8 mouse cellular contexts compared by ENCODE assay signal in the genomic region with DNA sequence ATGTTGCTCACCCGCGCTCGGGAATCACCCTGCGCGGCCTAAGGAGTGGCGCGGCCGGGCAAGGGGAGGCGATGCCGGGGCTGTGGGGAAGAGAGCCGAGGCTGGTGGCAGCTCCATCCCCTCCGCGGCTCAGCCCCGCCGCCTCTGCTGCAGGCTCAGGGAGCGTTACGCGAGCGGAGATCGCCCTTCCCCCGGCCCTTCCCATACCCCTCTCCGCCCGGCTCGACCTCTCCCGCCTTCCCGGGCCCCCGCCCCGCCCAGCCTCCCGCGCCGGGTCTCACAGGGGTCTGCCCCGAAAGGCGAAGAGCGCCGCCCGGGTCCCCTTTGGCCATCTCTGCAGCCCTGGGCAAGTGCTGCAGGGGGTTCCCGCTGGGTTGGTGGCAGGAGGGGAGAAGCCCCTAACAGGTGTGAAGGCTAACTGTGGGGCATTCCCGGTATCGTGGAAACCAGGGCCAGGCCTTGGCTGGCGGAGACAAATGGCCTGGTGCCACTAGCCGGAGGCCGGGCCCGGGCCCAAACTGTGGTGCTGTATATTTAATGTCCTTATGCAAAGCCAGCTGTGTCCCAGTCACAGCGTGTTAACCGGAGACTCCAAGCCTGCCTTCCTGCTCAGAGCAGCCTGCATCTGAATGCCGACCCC. TPM values are rescaled to one million over a fixed set of nuclear protein-coding genes. Genes with fewer than 3 reads are reported as not detected.
A peak's percentile ranks its signal among the peaks of the same experiment; 100 is the strongest.
DNase-seq lines count a peak whose midpoint lies in the region; ATAC-seq and TF ChIP-seq lines count a peak whose summit lies in the region.

Gene Tmem229a (minus strand): TSS at position 352 of the 640 bp plus-strand sequence.

- intact Hi-C loops in heart, postnatal 14 days (cut with DNase I) = no loop called here

- H3K27ac ChIP-seq in ES-E14 (ENCODE audit: insufficient read depth, low read depth, low read length, poor library complexity, severe bottlenecking) = peak within 1 kb of the TSS; percentile 51; the same call in 1 of the 2 replicates
- H3K27ac ChIP-seq in brown adipose tissue, adult 24 weeks (replicated peaks; ENCODE audit: low read depth, low read length) = no peak within 1 kb of the TSS
- H3K27ac ChIP-seq in forebrain, embryonic 13.5 days = peak within 1 kb of the TSS; percentile 71
- no peak within 1 kb of the TSS for H3K27ac ChIP-seq in liver, embryonic 14.5 days

- H3K27me3 ChIP-seq in forebrain, embryonic 13.5 days = 0 out of 2 replicates have a peak, but pooled peaks cover 9% of the 10 kb centered on the region
- H3K27me3 ChIP-seq in liver, embryonic 14.5 days (ENCODE audit: control insufficient read depth, insufficient read depth, low read length) = peaks cover 25% of the 10 kb centered on the region

- no peaks in the 10 kb centered on the region for H3K9me3 ChIP-seq in ES-E14 (ENCODE audit: control insufficient read depth, insufficient read depth, low read depth, low read length)
- no peaks in the 10 kb centered on the region for H3K9me3 ChIP-seq in forebrain, embryonic 13.5 days (replicated peaks)
- H3K9me3 ChIP-seq in liver, embryonic 14.5 days (ENCODE audit: control insufficient read depth, low read length) = no peaks in the 10 kb centered on the region

- peak within 1 kb of the TSS; percentile 91 for H3K4me2 ChIP-seq in forebrain, embryonic 13.5 days
- H3K4me2 ChIP-seq in liver, embryonic 14.5 days (ENCODE audit: low read depth) = peak within 1 kb of the TSS; percentile 52

- H3K36me3 ChIP-seq in ES-E14 (ENCODE audit: control insufficient read depth, insufficient read depth, low read length, poor library complexity, severe bottlenecking) = no peaks in the 10 kb centered on the region
- no peaks in the 10 kb centered on the region for H3K36me3 ChIP-seq in forebrain, embryonic 13.5 days (ENCODE audit: poor library complexity, severe bottlenecking)
- H3K36me3 ChIP-seq in liver, embryonic 14.5 days (replicated peaks; ENCODE audit: control insufficient read depth, insufficient read depth, low read depth) = no peaks in the 10 kb centered on the region

- peak; percentile 87 for ATAC-seq in forebrain, embryonic 13.5 days
- ATAC-seq in liver, embryonic 14.5 days (ENCODE audit: insufficient read depth) = 0 out of 2 replicates have a peak, but pooled peaks have one; percentile 15
- no peak for ATAC-seq in CD4-positive, CD25-positive, alpha-beta regulatory T cell, adult 4 months

- peaks cover 0 to 4% of the 10 kb centered on the region in 2 experiments; a peak in 1 of 4 replicates for H3K4me1 ChIP-seq in ES-E14 (ENCODE audit: control insufficient read depth in 2 of 2, insufficient read depth in 2 of 2, low read length in 2 of 2, poor library complexity in 1 of 2)
- no peaks in the 10 kb centered on the region; the same call in 1 of the 2 replicates for H3K4me1 ChIP-seq in brown adipose tissue, adult 24 weeks (ENCODE audit: control insufficient read depth, insufficient read depth, insufficient read length, low read length)
- peaks cover 5% of the 10 kb centered on the region; the same call in 1 of the 2 replicates for H3K4me1 ChIP-seq in forebrain, embryonic 13.5 days
- H3K4me1 ChIP-seq in liver, embryonic 14.5 days (replicated peaks; ENCODE audit: control insufficient read depth in 2 of 2, insufficient read depth in 2 of 2, low read length in 1 of 2) = no peaks in the 10 kb centered on the region

- in situ Hi-C loops in ES-E14 (cut with MboI; ENCODE audit: low sequenced_read_pairs in 2 of 2, unreplicated experiment in 2 of 2) = no loop called here

- no peak for TF ChIP-seq CTCF in liver, embryonic 14.5 days (IDR thresholded peaks at IDR 0.05; ENCODE audit: low read depth)

- no peak for DNase-seq in ES-E14 (ENCODE audit: low read depth, low spot score)
- DNase-seq in heart, postnatal 14 days = peak; percentile 40 to 43
- peak; percentile 78 for DNase-seq in layer of hippocampus, adult 11-12 months (ENCODE audit: low spot score)
- no peak for DNase-seq in liver, embryonic 14.5 days (ENCODE audit: low read depth in 3 of 3, low spot score in 3 of 3)
- DNase-seq in retina, postnatal 7 days (ENCODE audit: low read depth, low spot score) = peak; percentile 39

- TF ChIP-seq EP300 in liver, embryonic 14.5 days (IDR thresholded peaks at IDR 0.05; ENCODE audit: low read depth) = no peak

- 1% methylated on average over 45 of the region's 46 CpGs for WGBS in forebrain, embryonic 13.5 days
- WGBS in liver, embryonic 14.5 days (ENCODE audit: insufficient replicate concordance) = 2% methylated on average over 44 of the region's 46 CpGs

- peak within 1 kb of the TSS; percentile 71 to 84 for H3K4me3 ChIP-seq in ES-E14 (ENCODE audit: insufficient read depth in 1 of 2, low read depth in 1 of 2, low read length in 2 of 2, poor library complexity in 1 of 2, severe bottlenecking in 1 of 2)
- H3K4me3 ChIP-seq in brown adipose tissue, adult 24 weeks (ENCODE audit: insufficient read depth, low read depth, low read length) = peak within 1 kb of the TSS; percentile 23
- H3K4me3 ChIP-seq in forebrain, embryonic 13.5 days = peak within 1 kb of the TSS; percentile 71
- H3K4me3 ChIP-seq in liver, embryonic 14.5 days (ENCODE audit: insufficient read depth in 1 of 2, low read depth in 2 of 2, low read length in 2 of 2) = peak within 1 kb of the TSS; percentile 10 to 25

- H3K9ac ChIP-seq in ES-E14 (ENCODE audit: insufficient read depth, low read depth, low read length, poor library complexity, severe bottlenecking) = peak within 1 kb of the TSS; percentile 69
- H3K9ac ChIP-seq in forebrain, embryonic 13.5 days = peak within 1 kb of the TSS; percentile 84
- H3K9ac ChIP-seq in liver, embryonic 14.5 days (replicated peaks) = no peak within 1 kb of the TSS

TF ChIP-seq in ES-E14, 5 proteins besides CTCF, POLR2A, EP300 and RAD21:
- TF ChIP-seq HCFC1 (IDR thresholded peaks at IDR 0.05; ENCODE audit: borderline replicate concordance, insufficient read depth, low read length) = no peak
- no peak for TF ChIP-seq MAFK (IDR thresholded peaks at IDR 0.05; ENCODE audit: insufficient read depth, low read depth, low read length)
- no peak for TF ChIP-seq CHD2 (IDR thresholded peaks at IDR 0.05; ENCODE audit: low read depth, low read length)
- no peak for TF ChIP-seq ZC3H11A (IDR thresholded peaks at IDR 0.05; ENCODE audit: borderline replicate concordance, low read depth, low read length)
- no peak for TF ChIP-seq ZNF384 (IDR thresholded peaks at IDR 0.05; ENCODE audit: low read depth, low read length)

RNA-seq across cellular contexts. Expression of gene Tmem229a, which starts in this region (rescaled TPM):
- total RNA-seq in ES-E14 (2012; rRNA removed) = 0.62 and 0.90 TPM in 2 replicates
- 0.20 TPM in 1 of 2 replicates, not detected in the other for polyA plus RNA-seq in brown adipose tissue, adult 24 weeks (2012; ENCODE audit: insufficient read depth, insufficient read length, missing spikeins)
- 0.98 and 1.6 TPM in 2 replicates for polyA plus RNA-seq in forebrain, embryonic 13.5 days (2015; fragmentation: Nextera tagmentation; extraction: Ambion mirVana)
- total RNA-seq in heart, postnatal 14 days (2021) = under 1 TPM in 1 of 2 experiments, not detected in 1; 0.07 TPM
- 0.06 and 0.10 TPM in 2 replicates for polyA plus RNA-seq in liver, embryonic 14.5 days (2012; rRNA removed)
- 0.10 and 0.18 TPM in 2 replicates for polyA plus RNA-seq in liver, embryonic 14.5 days (2014; fragmentation: Nextera tagmentation; extraction: Ambion mirVana)
- not detected for polyA plus RNA-seq in CD4-positive, CD25-positive, alpha-beta regulatory T cell, adult 4 months (2017; shearing (Covaris generic))

Comparison
In these comparisons a context has a peak if more than half of its experiments do, and no peak if none do; other contexts are left out.
1. Peak in DNase-seq in heart, postnatal 14 days; RNA of the gene not detected or under 1 TPM.
2. Peak in ATAC-seq, H3K4me3 ChIP-seq and H3K4me2 ChIP-seq in liver, embryonic 14.5 days; RNA of the gene not detected or under 1 TPM.
3. DNase-seq: peak in layer of hippocampus, adult 11-12 months (single experiment) and retina, postnatal 7 days (single experiment); none in ES-E14 (single experiment) and liver, embryonic 14.5 days (0 of 3).
4. H3K27ac ChIP-seq: peak in ES-E14 (single experiment) and forebrain, embryonic 13.5 days (single experiment); none in brown adipose tissue, adult 24 weeks (single experiment) and liver, embryonic 14.5 days (single experiment).
5. H3K4me3 ChIP-seq: peak in every context shown above with its lines; median percentile 78 in ES-E14; 71 in forebrain, embryonic 13.5 days; 23 in brown adipose tissue, adult 24 weeks; 18 in liver, embryonic 14.5 days.